Mouse (Mus musculus) midbrain, embryonic 14.5 days (tissue): ENCODE measurements around the gene Lgi1. TPM values are rescaled to one million over a fixed set of nuclear protein-coding genes. Genes with fewer than 3 reads are reported as not detected.
A peak's percentile ranks its signal among the peaks of the same experiment; 100 is the strongest.

ENCODE experiments used
- ATAC-seq: fragments of 200-750 bp; cut with Nextera tagmentation; 2 replicates; pipeline ENCODE4 v1.8.0; 2017; ENCODE audit warnings: moderate number of reproducible peaks, moderate library complexity; ENCODE audit not compliant: low FRiP score, low TSS enrichment
- DNase-seq: peaks from one replicate; pipeline ENCODE4 v3.0.0-alpha.2; 2015
- H3K27ac ChIP-seq: fragments of 300-500 bp; sonication (generic); replicated peaks from 2 replicates; pipeline ENCODE4 v1.5.1; 2014; ENCODE audit warnings: mild to moderate bottlenecking, low read depth, low read length, moderate library complexity
- H3K27me3 ChIP-seq: fragments of 300-500 bp; sonication (generic); 2 replicates; pipeline ENCODE4 v1.6.1; 2014; ENCODE audit warnings: low read length, control low read depth, mixed read lengths; ENCODE audit not compliant: control insufficient read depth, insufficient read depth
- H3K36me3 ChIP-seq: fragments of 300-500 bp; sonication (generic); 2 replicates; pipeline ENCODE4 v1.6.1; 2014; ENCODE audit warnings: low read length, control low read depth; ENCODE audit not compliant: control insufficient read depth, insufficient read depth
- H3K4me1 ChIP-seq: fragments of 300-500 bp; sonication (generic); 2 replicates; pipeline ENCODE4 v1.6.1; 2014; ENCODE audit warnings: mild to moderate bottlenecking, antibody characterized with exemption, low read length, control low read depth; ENCODE audit not compliant: control insufficient read depth, insufficient read depth
- H3K4me2 ChIP-seq: fragments of 300-500 bp; sonication (generic); 2 replicates; pipeline ENCODE4 v1.6.1; 2014; ENCODE audit warnings: mild to moderate bottlenecking, low read length, moderate library complexity
- H3K4me3 ChIP-seq: fragments of 300-500 bp; sonication (generic); replicated peaks from 2 replicates; pipeline ENCODE4 v1.5.1; 2014; ENCODE audit warnings: low read depth, low read length
- H3K9ac ChIP-seq: fragments of 300-500 bp; sonication (generic); replicated peaks from 2 replicates; pipeline ENCODE4 v1.6.1; 2014; ENCODE audit warnings: mild to moderate bottlenecking, low read length, moderate library complexity
- H3K9me3 ChIP-seq: fragments of 300-500 bp; sonication (generic); 2 replicates; pipeline ENCODE4 v1.6.1; 2016; ENCODE audit warnings: low read length, control low read depth, mixed read lengths; ENCODE audit not compliant: control insufficient read depth
- WGBS: fragments of 180-500 bp; shearing (Covaris S2); extraction: QIAGEN DNeasy Blood & Tissue Kit; methylation state at CpG from one replicate; pipeline ENCODE4 v1.1.7; 2014; 5-methylcytosine and 5-hydroxymethylcytosine counted together
- polyA plus RNA-seq: library from polyadenylated mRNA; unstranded; fragments of >200 nt; fragmentation: Nextera tagmentation; extraction: Ambion mirVana; gene quantifications from 2 replicates; pipeline ENCODE4 v1.2.1, GENCODE M21; 2014

The Lgi1 gene
- polyA plus RNA-seq, 1 experiment from 2014 or later = 15.0 TPM

- no peak for ATAC-seq
- Histone ChIP-seq H3K9me3 (no peaks in the 10 kb centered on the region), H3K27ac (no peak overlapping the region), H3K36me3 (no peaks in the 10 kb centered on the region), H3K4me1 (no peaks in the 10 kb centered on the region), H3K4me2 (no peak overlapping the region), H3K9ac (no peak overlapping the region), H3K27me3 (no peaks in the 10 kb centered on the region), H3K4me3 (no peak overlapping the region)
- WGBS = 93% methylated on average over 7 of the region's 7 CpGs
- DNase-seq = no peak
Observed at GRCm38 (mm10) chr19:38315099-38315498, 50.8 kb downstream of the Lgi1 start.

- no peak for DNase-seq
- Histone ChIP-seq H3K9me3 (no peaks in the 10 kb centered on the region), H3K4me3 (no peak overlapping the region), H3K27me3 (no peaks in the 10 kb centered on the region), H3K4me2 (no peak overlapping the region), H3K36me3 (no peaks in the 10 kb centered on the region), H3K4me1 (no peaks in the 10 kb centered on the region), H3K9ac (no peak overlapping the region), H3K27ac (no peak overlapping the region)
- WGBS = 90% methylated on average over 6 of the region's 6 CpGs
- ATAC-seq = no peak
Observed at GRCm38 (mm10) chr19:38316602-38317313, 52.4 kb downstream of the Lgi1 start.

- no peak overlapping the region for H3K4me3 ChIP-seq
- H3K27ac ChIP-seq = no peak overlapping the region
- H3K27me3 ChIP-seq = no peaks in the 10 kb centered on the region
- no peaks in the 10 kb centered on the region for H3K4me1 ChIP-seq
- H3K4me2 ChIP-seq = no peak overlapping the region
- 94% methylated on average over 4 of the region's 4 CpGs for WGBS
- no peak for DNase-seq
- no peaks in the 10 kb centered on the region for H3K9me3 ChIP-seq
- no peak overlapping the region for H3K9ac ChIP-seq
- H3K36me3 ChIP-seq = no peaks in the 10 kb centered on the region
- ATAC-seq = no peak
Observed at GRCm38 (mm10) chr19:38318308-38318707, 54.0 kb downstream of the Lgi1 start.

- H3K36me3 ChIP-seq = no peaks in the 10 kb centered on the region
- WGBS = 94% methylated on average over 4 of the region's 4 CpGs
- no peak for DNase-seq
- H3K27ac ChIP-seq = no peak overlapping the region
- no peak overlapping the region for H3K9ac ChIP-seq
- H3K4me2 ChIP-seq = no peak overlapping the region
- no peak overlapping the region for H3K4me3 ChIP-seq
- no peaks in the 10 kb centered on the region for H3K27me3 ChIP-seq
- peaks cover 3% of the 10 kb centered on the region; the same call in 1 of the 2 replicates for H3K4me1 ChIP-seq
- ATAC-seq = no peak
- no peaks in the 10 kb centered on the region for H3K9me3 ChIP-seq
Observed at GRCm38 (mm10) chr19:38319168-38319567, 54.8 kb downstream of the Lgi1 start.

- Histone ChIP-seq H3K27ac (no peak overlapping the region), H3K36me3 (no peaks in the 10 kb centered on the region), H3K27me3 (no peaks in the 10 kb centered on the region), H3K9ac (no peak overlapping the region), H3K4me2 (no peak overlapping the region), H3K4me1 (peaks cover 4% of the 10 kb centered on the region; the same call in 1 of the 2 replicates), H3K9me3 (no peaks in the 10 kb centered on the region), H3K4me3 (no peak overlapping the region)
- no peak for DNase-seq
- WGBS = 82% methylated on average over 5 of the region's 5 CpGs
- no peak for ATAC-seq
Observed at GRCm38 (mm10) chr19:38320651-38321188, 56.4 kb downstream of the Lgi1 start.

- DNase-seq = no peak
Observed at GRCm38 (mm10) chr19:38323726-38324125, 59.4 kb downstream of the Lgi1 start.

GRCm38 (mm10) chr19:38324147-38325028 is 60.1 kb downstream of the Lgi1 start:
- no peaks in the 10 kb centered on the region for H3K9me3 ChIP-seq
- H3K27me3 ChIP-seq = no peaks in the 10 kb centered on the region
- H3K4me3 ChIP-seq = no peak overlapping the region
- H3K4me2 ChIP-seq = no peak overlapping the region
- H3K27ac ChIP-seq = no peak overlapping the region; the same call in 1 of the 2 replicates
- no peak overlapping the region for H3K9ac ChIP-seq
- H3K36me3 ChIP-seq = no peaks in the 10 kb centered on the region
- peaks cover 4% of the 10 kb centered on the region; the same call in 1 of the 2 replicates for H3K4me1 ChIP-seq
- DNase-seq (peak; percentile 72), ATAC-seq (peak; percentile 73)
- 12% methylated on average over 10 of the region's 10 CpGs for WGBS

More at GRCm38 (mm10) chr19:38323726-38324125, 59.4 kb downstream of the Lgi1 start:
- Histone ChIP-seq H3K27ac (no peak overlapping the region; the same call in 1 of the 2 replicates), H3K4me3 (no peak overlapping the region), H3K9me3 (no peaks in the 10 kb centered on the region), H3K27me3 (no peaks in the 10 kb centered on the region), H3K4me1 (peaks cover 4% of the 10 kb centered on the region; the same call in 1 of the 2 replicates), H3K4me2 (no peak overlapping the region), H3K9ac (no peak overlapping the region), H3K36me3 (no peaks in the 10 kb centered on the region)
- no peak for ATAC-seq

- DNase-seq (no peak), ATAC-seq (no peak)
- no peak overlapping the region for H3K9ac ChIP-seq
- no peaks in the 10 kb centered on the region for H3K9me3 ChIP-seq
- H3K27ac ChIP-seq = no peak overlapping the region; the same call in 1 of the 2 replicates
- no peaks in the 10 kb centered on the region for H3K27me3 ChIP-seq
- H3K4me1 ChIP-seq = peaks cover 4% of the 10 kb centered on the region; the same call in 1 of the 2 replicates
- WGBS = 55% methylated on average over 4 of the region's 4 CpGs
- no peak overlapping the region for H3K4me2 ChIP-seq
- no peak overlapping the region for H3K4me3 ChIP-seq
- no peaks in the 10 kb centered on the region for H3K36me3 ChIP-seq
Observed at GRCm38 (mm10) chr19:38325029-38325398, 60.7 kb downstream of the Lgi1 start.
